Mouse (Mus musculus) heart, embryonic 16.5 days (tissue): ENCODE measurements around the gene Sec22b. TPM values are rescaled to one million over a fixed set of nuclear protein-coding genes. Genes with fewer than 3 reads are reported as not detected.

Source experiments
- ATAC-seq: fragments of 200-750 bp; cut with Nextera tagmentation; replicated peaks from 2 replicates; pipeline ENCODE4 v1.8.0; 2017; ENCODE audit warnings: moderate number of reproducible peaks; ENCODE audit not compliant: insufficient read depth, low FRiP score; ENCODE audit errors: extremely low read depth
- H3K27ac ChIP-seq: fragments of 300-500 bp; sonication (generic); 2 replicates; pipeline ENCODE4 v1.5.1; 2014; ENCODE audit warnings: mild to moderate bottlenecking, low read length, control low read depth, moderate library complexity
- H3K27me3 ChIP-seq: fragments of 300-500 bp; sonication (generic); 2 replicates; pipeline ENCODE4 v1.6.1; 2014; ENCODE audit warnings: low read length, mixed read lengths; ENCODE audit not compliant: control insufficient read depth, insufficient read depth
- H3K36me3 ChIP-seq: fragments of 300-500 bp; sonication (generic); 2 replicates; pipeline ENCODE4 v1.6.1; 2014; ENCODE audit not compliant: control insufficient read depth, insufficient read depth
- H3K4me1 ChIP-seq: fragments of 300-500 bp; sonication (generic); 2 replicates; pipeline ENCODE4 v1.6.1; 2014; ENCODE audit warnings: low read length, mixed read lengths; ENCODE audit not compliant: control insufficient read depth, insufficient read depth
- H3K4me2 ChIP-seq: fragments of 300-500 bp; sonication (generic); 2 replicates; pipeline ENCODE4 v1.6.1; 2014; ENCODE audit warnings: low read depth, mild to moderate bottlenecking, control low read depth, low read length
- H3K4me3 ChIP-seq: fragments of 300-500 bp; sonication (generic); 2 replicates; pipeline ENCODE4 v1.5.1; 2014; ENCODE audit warnings: mild to moderate bottlenecking, control low read depth, low read length
- H3K9ac ChIP-seq: fragments of 300-500 bp; sonication (generic); 2 replicates; pipeline ENCODE4 v1.6.1; 2014; ENCODE audit warnings: low read length, control low read depth
- H3K9me3 ChIP-seq: fragments of 300-500 bp; sonication (generic); replicated peaks from 2 replicates; pipeline ENCODE4 v1.6.1; 2016; ENCODE audit warnings: low read length; ENCODE audit not compliant: control insufficient read depth
- WGBS: fragments of 180-500 bp; shearing (Covaris S2); extraction: QIAGEN DNeasy Blood & Tissue Kit; methylation state at CpG from one replicate; pipeline ENCODE4 v1.1.7; 2014; 5-methylcytosine and 5-hydroxymethylcytosine counted together
- polyA plus RNA-seq: library from polyadenylated mRNA; unstranded; fragments of >200 nt; fragmentation: Nextera tagmentation; extraction: Ambion mirVana; gene quantifications from 2 replicates; pipeline ENCODE4 v1.2.1, GENCODE M21; 2015

Sec22b gene
- 106 and 112 TPM in 2 replicates for polyA plus RNA-seq

DNA sequence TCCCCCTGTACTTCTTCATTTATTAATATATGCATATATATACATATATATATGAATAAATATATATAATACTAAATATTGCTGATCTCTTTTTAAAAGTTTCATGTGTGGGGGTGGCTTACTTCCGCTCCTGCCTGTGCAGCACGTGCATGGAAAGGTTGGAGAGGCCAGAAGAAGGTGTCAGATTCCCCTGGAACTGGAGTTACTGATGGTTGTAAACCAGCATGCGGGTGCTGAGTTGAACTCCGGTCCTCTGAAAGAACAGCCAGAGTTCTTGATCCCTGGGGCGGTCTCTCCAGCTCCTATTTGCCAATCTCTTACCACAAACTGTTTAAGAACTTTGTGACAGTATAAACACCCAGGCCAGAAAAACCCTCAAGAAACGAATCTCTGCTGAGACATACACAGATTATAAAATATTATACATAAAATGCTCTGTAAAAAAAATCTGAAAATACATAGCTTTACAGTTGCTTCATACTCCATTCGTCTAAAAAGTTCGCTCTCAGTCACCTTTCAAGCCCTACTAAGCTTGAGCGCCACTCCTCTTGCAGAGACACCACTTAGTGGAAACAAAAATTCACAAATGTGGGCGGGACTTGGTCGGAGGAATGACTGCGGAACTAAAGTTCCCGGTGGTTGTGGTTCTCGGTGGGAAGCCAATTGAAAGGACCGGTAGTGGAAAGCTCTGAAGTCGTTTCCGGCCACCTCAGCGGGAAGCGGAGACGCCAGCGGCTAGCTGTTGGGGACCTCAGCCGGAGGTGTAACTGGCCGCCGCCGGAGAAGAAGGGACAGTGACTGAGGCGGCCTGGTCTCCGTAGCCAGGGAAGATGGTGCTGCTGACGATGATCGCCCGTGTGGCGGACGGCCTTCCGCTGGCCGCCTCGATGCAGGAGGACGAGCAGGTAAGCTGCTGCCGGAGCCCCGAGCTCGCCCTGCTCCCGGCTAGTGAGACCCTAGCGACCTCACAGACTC, at the start of gene Sec22b:
TSS of gene Sec22b (plus strand) at position 675 of the 975 bp plus-strand sequence.
- Histone ChIP-seq H3K36me3 (no peaks in the 10 kb centered on the region), H3K4me1 (peaks cover 14% of the 10 kb centered on the region), H3K4me3 (peak within 1 kb of the TSS; percentile 99), H3K9ac (peak within 1 kb of the TSS; percentile 95), H3K4me2 (peak within 1 kb of the TSS; percentile 90), H3K27ac (peak within 1 kb of the TSS; percentile 72), H3K9me3 (no peaks in the 10 kb centered on the region), H3K27me3 (no peaks in the 10 kb centered on the region)
- peak; percentile 86 for ATAC-seq
- WGBS = 4% methylated on average over 41 of the region's 41 CpGs

DNA sequence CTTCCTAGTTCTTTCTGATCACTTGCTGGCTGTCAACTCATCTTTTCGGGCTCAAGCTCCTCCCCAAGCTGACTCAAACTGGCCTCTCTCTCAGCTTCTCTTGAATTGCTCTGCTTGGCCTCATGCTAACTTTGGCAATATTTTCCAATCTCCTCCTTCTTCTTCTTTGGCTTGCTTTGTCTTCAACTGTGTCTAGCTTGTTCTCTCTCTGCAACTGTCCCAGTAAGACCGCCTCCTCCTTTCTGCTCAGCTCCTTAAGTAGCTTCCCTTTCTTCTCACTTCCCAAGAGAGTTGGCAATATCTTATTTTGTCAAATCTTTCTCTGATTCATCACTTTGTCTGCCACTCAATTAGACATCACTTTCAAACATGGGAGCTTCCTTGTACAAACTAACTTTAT, 49.2 kb upstream of the Sec22b start:
- no peaks in the 10 kb centered on the region for H3K36me3 ChIP-seq
- H3K27me3 ChIP-seq = no peaks in the 10 kb centered on the region
- no peak overlapping the region for H3K4me3 ChIP-seq
- peaks cover 3% of the 10 kb centered on the region; the same call in 1 of the 2 replicates for H3K9me3 ChIP-seq
- no peak overlapping the region for H3K9ac ChIP-seq
- H3K4me1 ChIP-seq = no peaks in the 10 kb centered on the region
- H3K4me2 ChIP-seq = no peak overlapping the region
- WGBS = 82% methylated on average over 2 of the region's 2 CpGs
- ATAC-seq = no peak
- H3K27ac ChIP-seq = no peak overlapping the region

DNA sequence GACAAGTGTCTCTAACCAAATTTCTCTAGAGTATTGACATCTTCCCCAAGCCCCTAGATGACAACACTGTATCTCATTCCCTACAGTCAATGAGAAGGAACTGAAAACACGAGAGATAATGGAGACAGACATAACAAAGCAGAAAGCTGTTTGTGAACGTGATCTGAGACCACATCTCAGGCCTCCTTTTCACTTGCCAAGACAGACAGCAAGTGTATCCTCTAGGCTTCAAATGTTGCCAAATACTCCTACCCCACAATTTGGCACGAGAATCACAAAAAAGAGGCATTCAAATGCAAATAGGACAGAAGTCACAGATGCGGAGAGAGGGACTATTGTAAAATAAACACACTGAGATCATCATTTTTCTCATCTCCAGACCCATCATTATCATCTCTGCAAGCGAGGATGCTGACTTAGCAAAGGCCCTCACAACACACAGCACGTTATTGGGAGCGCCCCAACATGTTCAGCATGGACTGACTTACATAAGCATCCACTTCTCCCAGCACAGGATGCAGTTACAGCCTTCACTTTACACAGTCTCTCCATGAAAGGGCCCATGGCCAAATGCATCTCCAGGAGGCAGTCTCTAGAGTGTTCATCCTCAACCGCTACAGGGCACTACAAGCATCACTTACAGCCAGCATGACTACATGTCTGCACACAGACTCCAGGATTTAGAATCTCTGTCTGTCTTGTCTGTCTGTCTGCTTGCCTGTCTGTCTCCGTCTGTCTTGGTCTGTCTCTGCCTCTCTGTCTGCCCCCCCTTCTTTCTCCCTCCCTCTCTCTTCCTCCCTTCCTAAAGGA, 46.2 kb upstream of the Sec22b start:
- Histone ChIP-seq H3K36me3 (no peaks in the 10 kb centered on the region), H3K9ac (no peak overlapping the region), H3K4me2 (no peak overlapping the region), H3K9me3 (peaks cover 3% of the 10 kb centered on the region; the same call in 1 of the 2 replicates), H3K4me3 (no peak overlapping the region), H3K4me1 (peaks cover 2% of the 10 kb centered on the region), H3K27ac (no peak overlapping the region), H3K27me3 (no peaks in the 10 kb centered on the region)
- 73% methylated on average over 9 of the region's 9 CpGs for WGBS
- no peak for ATAC-seq

DNA sequence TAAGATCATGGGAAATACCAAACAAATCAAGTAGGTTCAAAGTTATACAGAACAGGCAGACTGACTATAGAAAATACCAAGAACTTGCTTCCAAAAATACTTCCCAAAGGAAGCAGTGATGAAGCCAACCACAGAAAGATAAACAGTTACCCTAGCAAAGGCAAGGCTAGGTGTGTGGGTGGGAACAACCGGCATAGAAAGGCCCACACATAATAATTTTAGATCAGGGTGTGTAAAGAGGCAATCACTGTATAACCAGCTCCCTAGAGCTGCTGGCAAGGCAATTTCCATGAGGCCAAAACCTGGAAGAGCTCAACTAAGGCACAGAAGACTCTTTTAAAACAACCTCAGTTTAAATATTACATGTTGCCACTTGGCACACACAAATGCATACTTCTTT, 41.6 kb upstream of the Sec22b start:
- no peak for ATAC-seq
- H3K27ac ChIP-seq = no peak overlapping the region
- no peaks in the 10 kb centered on the region for H3K36me3 ChIP-seq
- H3K27me3 ChIP-seq = no peaks in the 10 kb centered on the region
- H3K9ac ChIP-seq = no peak overlapping the region
- H3K4me2 ChIP-seq = no peak overlapping the region
- H3K4me1 ChIP-seq = peaks cover 5% of the 10 kb centered on the region
- WGBS = 48% methylated on average over 1 of the region's 1 CpGs
- H3K4me3 ChIP-seq = no peak overlapping the region
- H3K9me3 ChIP-seq = no peaks in the 10 kb centered on the region

DNA sequence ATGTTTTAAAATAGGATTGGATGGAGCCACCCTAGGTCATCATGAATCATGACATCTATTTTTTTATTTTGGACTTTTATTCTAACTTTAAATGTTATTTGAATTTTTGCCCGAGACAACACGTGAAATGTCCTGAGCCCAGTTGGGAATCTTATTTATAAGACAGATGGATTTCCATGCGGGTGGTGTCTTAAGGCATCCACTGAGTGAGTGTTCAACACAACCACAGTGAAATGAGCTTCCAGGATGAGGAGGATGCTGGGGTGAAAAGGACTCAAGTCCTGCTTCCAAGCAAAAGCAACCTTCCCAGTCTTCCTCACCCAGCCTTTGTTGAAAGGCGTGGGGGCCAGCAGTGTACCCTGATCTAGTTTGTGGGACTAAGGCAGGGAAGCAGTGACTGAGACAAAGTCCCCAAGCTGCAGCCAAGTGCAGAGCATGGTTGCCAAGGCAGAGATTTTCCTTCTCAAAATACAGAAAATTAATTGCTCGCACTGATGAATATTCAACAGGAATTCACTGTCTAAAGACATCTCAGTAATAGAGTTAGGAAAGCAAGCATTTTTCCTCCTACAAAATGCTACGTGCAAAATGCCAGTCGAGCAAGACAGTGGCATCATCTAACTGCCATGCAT, 40.1 kb upstream of the Sec22b start:
- Histone ChIP-seq H3K27me3 (no peaks in the 10 kb centered on the region), H3K27ac (no peak overlapping the region), H3K4me3 (no peak overlapping the region), H3K36me3 (no peaks in the 10 kb centered on the region), H3K9ac (no peak overlapping the region), H3K9me3 (no peaks in the 10 kb centered on the region), H3K4me1 (peaks cover 10% of the 10 kb centered on the region), H3K4me2 (no peak overlapping the region)
- 91% methylated on average over 7 of the region's 7 CpGs for WGBS
- ATAC-seq = no peak

DNA sequence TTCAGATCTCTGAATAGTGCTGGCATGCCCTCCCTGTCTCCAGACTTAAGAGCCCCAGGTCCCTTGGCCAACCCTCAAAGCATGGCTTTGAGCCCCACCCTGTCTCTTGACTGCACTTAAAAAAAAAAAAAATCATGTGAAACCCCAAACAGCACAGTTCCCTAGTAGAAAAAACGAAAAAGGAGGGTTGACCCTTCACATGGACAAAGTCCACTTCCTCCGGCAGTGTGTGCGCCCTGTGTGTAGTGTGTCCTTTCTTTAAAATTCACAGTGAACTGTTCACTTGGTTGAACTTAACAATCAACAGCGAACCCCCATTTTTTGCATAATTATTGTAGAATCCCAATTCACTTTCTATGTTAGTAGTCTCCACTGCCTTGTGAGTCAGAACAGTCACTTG, 34.3 kb upstream of the Sec22b start:
- Histone ChIP-seq H3K36me3 (no peaks in the 10 kb centered on the region), H3K4me2 (peak overlapping the region; percentile 84), H3K27ac (peak overlapping the region; percentile 98), H3K9me3 (no peaks in the 10 kb centered on the region), H3K4me1 (peaks cover 20% of the 10 kb centered on the region), H3K27me3 (no peaks in the 10 kb centered on the region), H3K9ac (peak overlapping the region; percentile 89), H3K4me3 (peak overlapping the region; percentile 87)
- no peak for ATAC-seq
- WGBS = 54% methylated on average over 4 of the region's 4 CpGs

DNA sequence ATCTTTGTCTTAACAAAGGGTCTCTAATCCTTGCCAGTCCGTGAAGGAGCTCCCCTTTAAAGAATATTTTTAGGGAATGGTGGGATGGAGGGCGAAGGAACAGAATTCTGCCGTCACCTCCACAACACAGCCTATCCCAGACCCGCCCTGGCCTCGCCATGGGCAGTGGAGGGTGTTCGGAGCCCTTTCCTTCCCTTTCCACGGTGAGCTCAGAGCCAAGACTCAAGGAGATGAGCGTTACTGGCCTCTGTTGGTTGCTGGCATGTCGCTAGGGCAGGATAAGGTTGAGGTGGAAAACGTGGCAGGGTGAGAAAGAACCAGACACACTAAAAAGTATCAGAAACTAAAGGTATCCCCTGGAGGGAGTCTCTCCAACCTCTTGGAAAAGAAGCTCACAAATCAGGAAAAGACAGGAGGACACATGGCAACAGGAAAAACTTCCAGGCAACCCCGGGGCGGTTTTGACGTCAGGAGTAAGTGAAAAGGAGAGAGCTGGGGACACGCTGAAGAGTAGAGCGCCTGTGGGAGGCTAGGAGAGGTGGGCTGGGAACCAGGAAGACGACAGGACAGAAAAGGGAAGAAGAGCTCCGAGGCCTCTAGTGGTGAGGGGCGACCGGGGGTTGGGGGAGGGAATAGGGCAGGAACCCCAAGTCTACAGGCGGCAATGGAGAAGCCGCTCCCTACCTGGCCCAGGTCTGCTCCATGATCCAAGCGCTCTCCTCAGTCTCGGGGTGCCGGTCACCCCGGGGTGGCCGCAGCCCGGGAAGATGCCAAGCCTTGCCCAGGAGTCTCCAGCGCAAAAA, 33.6 kb upstream of the Sec22b start:
- 2% methylated on average over 28 of the region's 28 CpGs for WGBS
- no peaks in the 10 kb centered on the region for H3K9me3 ChIP-seq
- H3K27ac ChIP-seq = peak overlapping the region; percentile 98
- peak overlapping the region; percentile 87 for H3K4me3 ChIP-seq
- peaks cover 20% of the 10 kb centered on the region for H3K4me1 ChIP-seq
- peak; percentile 37 for ATAC-seq
- H3K36me3 ChIP-seq = no peaks in the 10 kb centered on the region
- H3K9ac ChIP-seq = peak overlapping the region; percentile 89
- peak overlapping the region; percentile 84 for H3K4me2 ChIP-seq
- no peaks in the 10 kb centered on the region for H3K27me3 ChIP-seq

DNA sequence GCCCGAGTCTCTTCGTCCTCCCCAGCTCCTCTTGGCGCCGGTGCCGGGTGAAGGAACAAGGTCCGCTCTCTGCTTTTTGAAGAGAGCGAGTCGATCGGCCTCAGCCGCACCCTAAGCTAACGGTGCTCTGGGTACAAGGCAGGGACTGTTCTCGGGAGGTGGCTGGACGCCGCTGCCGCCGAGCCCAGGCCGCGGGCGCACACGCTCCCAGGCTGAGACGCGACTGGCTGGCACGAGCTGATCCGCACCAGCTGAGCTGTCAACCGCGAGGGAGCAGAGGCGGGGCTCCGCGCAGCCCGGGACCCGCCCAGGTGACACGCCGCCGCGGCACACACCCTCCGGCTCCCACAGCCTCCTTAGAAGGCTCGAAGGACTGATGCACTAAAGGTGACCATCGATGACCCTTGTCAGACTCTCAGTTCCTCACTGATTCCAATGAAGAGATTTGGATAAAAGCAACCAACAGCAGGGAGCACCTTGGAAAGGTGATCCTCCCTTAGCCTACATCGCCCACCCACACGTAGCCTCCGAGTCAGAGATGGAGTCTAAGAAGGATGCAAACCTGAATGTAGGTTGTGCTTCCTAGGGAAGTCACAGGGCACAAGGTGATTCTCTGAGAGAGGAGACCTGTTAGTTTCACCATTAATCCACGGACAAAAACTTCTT, 32.8 kb upstream of the Sec22b start:
- Histone ChIP-seq H3K4me3 (peak overlapping the region; percentile 87), H3K27ac (peak overlapping the region; percentile 98), H3K36me3 (no peaks in the 10 kb centered on the region), H3K9me3 (no peaks in the 10 kb centered on the region), H3K4me1 (peaks cover 20% of the 10 kb centered on the region), H3K9ac (peak overlapping the region; percentile 89), H3K4me2 (peak overlapping the region; percentile 84), H3K27me3 (no peaks in the 10 kb centered on the region)
- WGBS = 3% methylated on average over 42 of the region's 42 CpGs
- ATAC-seq = peak; percentile 92
